Mouse (Mus musculus) neural tube, embryonic 15.5 days (tissue): Measurements from ENCODE around the gene Pi4k2b. TPM values are rescaled to one million over a fixed set of nuclear protein-coding genes. Genes with fewer than 3 reads are reported as not detected.
A peak's percentile ranks its signal among the peaks of the same experiment; 100 is the strongest.
"Not testable (repeated sequence)": the region's sequence is repeated elsewhere in the genome, so short reads cannot be mapped to it uniquely, and the experiment has no call there.

Experiments used
- ATAC-seq: fragments of 200-750 bp; cut with Nextera tagmentation; 2 replicates; pipeline ENCODE4 v1.8.0; 2017; ENCODE audit warnings: mild to moderate bottlenecking, moderate TSS enrichment, moderate library complexity; ENCODE audit not compliant: low FRiP score
- H3K27ac ChIP-seq: fragments of 300-500 bp; sonication (generic); replicated peaks from 2 replicates; pipeline ENCODE4 v1.5.1; 2015; ENCODE audit warnings: mild to moderate bottlenecking, inconsistent platforms
- H3K27me3 ChIP-seq: fragments of 300-500 bp; sonication (generic); replicated peaks from 2 replicates; pipeline ENCODE4 v1.6.1; 2015; ENCODE audit warnings: inconsistent platforms
- H3K36me3 ChIP-seq: fragments of 300-500 bp; sonication (generic); 2 replicates; pipeline ENCODE4 v1.6.1; 2015; ENCODE audit warnings: inconsistent platforms
- H3K4me1 ChIP-seq: fragments of 300-500 bp; sonication (generic); 2 replicates; pipeline ENCODE4 v1.6.1; 2015; ENCODE audit warnings: inconsistent platforms
- H3K4me2 ChIP-seq: fragments of 300-500 bp; sonication (generic); 2 replicates; pipeline ENCODE4 v1.6.1; 2015; ENCODE audit warnings: inconsistent platforms, mild to moderate bottlenecking, moderate library complexity
- H3K4me3 ChIP-seq: fragments of 300-500 bp; sonication (generic); replicated peaks from 2 replicates; pipeline ENCODE4 v1.5.1; 2015; ENCODE audit warnings: mild to moderate bottlenecking, inconsistent platforms
- H3K9ac ChIP-seq: fragments of 300-500 bp; sonication (generic); replicated peaks from 2 replicates; pipeline ENCODE4 v1.6.1; 2015; ENCODE audit warnings: mild to moderate bottlenecking, inconsistent platforms
- H3K9me3 ChIP-seq: fragments of 300-500 bp; sonication (generic); replicated peaks from 2 replicates; pipeline ENCODE4 v1.6.1; 2016; ENCODE audit warnings: inconsistent platforms
- WGBS: fragments of 180-500 bp; shearing (Covaris S2); methylation state at CpG from one replicate; pipeline ENCODE4 v1.1.7; 2015; ENCODE audit warnings: mixed read lengths; 5-methylcytosine and 5-hydroxymethylcytosine counted together
- polyA plus RNA-seq: library from polyadenylated mRNA; unstranded; fragments of >200 nt; fragmentation: Nextera tagmentation; extraction: Ambion mirVana; gene quantifications from 2 replicates; pipeline ENCODE4 v1.2.1, GENCODE M21; 2015

The Pi4k2b gene
- polyA plus RNA-seq, 1 experiment from 2014 or later: 4.4 TPM

DNA sequence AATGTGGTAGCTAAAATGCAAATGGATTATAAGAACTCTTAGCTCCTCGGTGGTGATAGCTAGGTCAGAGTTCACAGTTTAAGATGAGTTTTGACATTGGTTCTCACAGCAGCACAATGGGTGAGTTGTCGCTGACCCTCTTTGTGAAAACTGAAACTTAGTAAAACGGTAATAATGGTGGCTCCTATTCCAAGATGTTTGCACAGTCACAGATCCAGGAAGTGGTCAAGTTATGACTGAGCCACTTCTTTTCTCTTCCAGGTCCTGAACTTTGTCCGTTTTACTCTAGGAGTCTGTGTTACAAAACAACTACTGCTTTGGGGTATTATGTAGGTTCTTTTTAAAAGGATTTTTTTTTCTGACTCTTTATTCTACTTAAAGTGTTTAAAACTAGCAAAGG lies 1.9 kb downstream of the Pi4k2b start:
- Histone ChIP-seq H3K9me3 (no peaks in the 10 kb centered on the region), H3K4me1 (peaks cover 8% of the 10 kb centered on the region), H3K36me3 (no peaks in the 10 kb centered on the region), H3K27ac (no peak overlapping the region), H3K9ac (no peak overlapping the region), H3K27me3 (no peaks in the 10 kb centered on the region), H3K4me2 (peak overlapping the region; percentile 95; the same call in 1 of the 2 replicates), H3K4me3 (no peak overlapping the region)
- WGBS: 59% methylated on average over 4 of the region's 4 CpGs
- ATAC-seq: no peak

DNA sequence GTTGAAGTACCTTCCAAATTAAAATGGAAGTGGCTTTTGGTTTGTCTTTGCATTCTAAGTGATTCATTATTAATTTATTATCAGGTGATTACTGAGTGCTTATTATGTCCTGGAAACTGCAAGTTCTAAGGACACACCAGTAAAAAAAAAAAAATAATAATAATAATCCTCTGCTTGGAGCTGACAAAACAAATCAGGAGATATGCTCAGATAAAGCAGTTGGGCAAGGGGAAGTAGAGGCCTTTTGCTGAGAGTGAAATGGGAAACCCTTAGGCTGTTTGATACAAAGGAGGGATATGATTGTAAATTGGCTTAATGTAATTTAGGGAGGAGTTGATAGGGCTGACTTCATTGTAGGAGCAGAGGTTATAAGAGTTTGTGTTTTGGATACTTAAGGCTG lies 5.5 kb downstream of the Pi4k2b start:
- Histone ChIP-seq H3K9me3 (no peaks in the 10 kb centered on the region), H3K9ac (no peak overlapping the region)
- ATAC-seq: no peak

DNA sequence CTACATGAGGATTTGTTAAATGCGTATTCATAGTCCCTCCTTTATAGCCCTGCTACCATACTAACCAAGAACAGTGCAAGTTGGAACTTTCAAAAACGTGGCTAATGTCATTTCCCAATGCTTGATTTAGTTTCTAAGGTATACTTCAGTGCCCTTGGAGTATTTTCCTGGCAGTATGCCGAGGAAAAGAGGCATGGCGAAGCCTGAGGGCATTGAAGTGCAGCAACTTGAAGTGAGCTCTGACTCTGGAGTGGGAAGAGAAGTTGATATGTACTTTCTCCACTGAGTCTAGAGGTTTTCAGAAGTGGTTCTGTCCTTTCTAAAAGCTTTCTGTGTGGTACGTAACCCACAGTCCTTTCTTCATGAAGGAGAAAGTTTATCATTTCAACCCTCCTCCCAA lies 7.4 kb downstream of the Pi4k2b start:
- no peak for ATAC-seq
- Histone ChIP-seq H3K4me1 (no peaks in the 10 kb centered on the region), H3K36me3 (no peaks in the 10 kb centered on the region), H3K4me2 (no peak overlapping the region), H3K4me3 (no peak overlapping the region), H3K27me3 (no peaks in the 10 kb centered on the region), H3K9ac (no peak overlapping the region), H3K9me3 (no peaks in the 10 kb centered on the region), H3K27ac (no peak overlapping the region)
- 86% methylated on average over 5 of the region's 5 CpGs for WGBS

More for the DNA sequence above, 5.5 kb downstream of the Pi4k2b start:
- no peaks in the 10 kb centered on the region for H3K27me3 ChIP-seq
- H3K4me3 ChIP-seq: no peak overlapping the region
- no peaks in the 10 kb centered on the region for H3K36me3 ChIP-seq
- H3K27ac ChIP-seq: no peak overlapping the region
- H3K4me1 ChIP-seq: peaks cover 5% of the 10 kb centered on the region
- no peak overlapping the region for H3K4me2 ChIP-seq

DNA sequence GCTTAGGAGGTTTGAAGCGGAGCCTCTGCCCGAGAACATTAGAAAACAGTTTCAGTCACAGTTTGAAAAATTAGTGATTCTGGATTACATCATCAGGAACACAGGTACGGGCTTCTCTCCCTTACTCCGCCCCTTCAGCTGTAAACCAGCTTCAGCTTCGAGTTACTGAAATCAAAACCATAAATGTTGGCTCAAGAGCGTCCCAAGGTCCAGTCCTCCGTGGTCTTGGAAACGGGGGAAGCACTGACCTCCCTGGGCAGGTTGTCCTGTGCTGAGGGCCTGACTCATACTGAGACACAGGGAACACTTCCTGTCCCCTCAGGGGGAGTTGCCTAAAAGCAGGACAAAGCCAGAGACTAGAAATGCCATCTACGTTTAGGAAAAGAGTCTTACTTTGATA lies 11.8 kb downstream of the Pi4k2b start:
- no peak for ATAC-seq
- no peaks in the 10 kb centered on the region for H3K36me3 ChIP-seq
- no peak overlapping the region for H3K27ac ChIP-seq
- no peaks in the 10 kb centered on the region for H3K4me1 ChIP-seq
- H3K9me3 ChIP-seq: no peaks in the 10 kb centered on the region
- H3K4me2 ChIP-seq: no peak overlapping the region
- 83% methylated on average over 9 of the region's 9 CpGs for WGBS
- H3K4me3 ChIP-seq: no peak overlapping the region
- no peaks in the 10 kb centered on the region for H3K27me3 ChIP-seq
- no peak overlapping the region for H3K9ac ChIP-seq

DNA sequence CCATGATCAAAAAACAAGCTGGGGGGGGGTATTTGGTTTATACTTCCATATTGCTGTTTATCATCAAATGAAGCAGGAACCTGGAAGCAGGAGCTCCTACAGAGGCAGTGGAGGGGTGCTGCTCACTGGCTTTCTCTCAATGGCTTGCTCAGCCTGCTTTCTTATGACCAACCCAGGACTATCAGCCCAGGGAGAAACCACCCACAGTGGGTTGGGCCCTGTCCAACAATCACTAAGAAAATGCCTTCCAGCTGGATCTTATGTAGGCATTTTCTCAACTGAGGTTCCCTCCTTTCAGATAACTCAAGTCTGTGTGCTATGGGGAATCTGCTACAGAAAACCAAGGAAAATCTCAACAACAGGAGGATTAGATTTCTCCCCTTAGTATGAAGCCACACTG lies 12.8 kb downstream of the Pi4k2b start:
- Histone ChIP-seq H3K27me3 (no peaks in the 10 kb centered on the region), H3K4me2 (no peak overlapping the region)
- no peak for ATAC-seq

DNA sequence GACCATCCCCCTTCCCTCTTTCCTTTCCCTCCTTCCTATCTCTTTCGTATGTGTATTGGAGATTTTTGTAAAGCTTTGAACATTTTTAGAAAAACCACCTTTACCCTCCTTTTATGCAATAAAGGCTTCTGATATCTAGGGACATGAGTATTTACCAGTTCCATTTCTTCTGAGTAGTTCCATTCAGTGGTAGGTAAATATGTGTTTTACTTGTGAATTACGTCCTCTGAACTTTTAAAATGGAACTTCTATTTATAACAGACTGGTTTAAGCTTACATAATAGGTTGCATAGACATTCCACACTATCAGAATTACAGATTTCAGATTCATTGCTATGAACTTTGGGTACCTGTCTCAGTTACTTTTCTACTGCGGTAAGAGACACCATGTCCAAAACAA lies 14.0 kb downstream of the Pi4k2b start:
- Histone ChIP-seq H3K4me1 (no peaks in the 10 kb centered on the region), H3K4me2 (no peak overlapping the region), H3K27ac (no peak overlapping the region), H3K36me3 (no peaks in the 10 kb centered on the region), H3K9ac (no peak overlapping the region), H3K27me3 (no peaks in the 10 kb centered on the region), H3K9me3 (no peaks in the 10 kb centered on the region), H3K4me3 (no peak overlapping the region)
- 95% methylated on average over 3 of the region's 3 CpGs for WGBS
- no peak for ATAC-seq

More for the DNA sequence above, 12.8 kb downstream of the Pi4k2b start:
- Histone ChIP-seq H3K4me1 (no peaks in the 10 kb centered on the region), H3K9me3 (no peaks in the 10 kb centered on the region), H3K9ac (no peak overlapping the region), H3K27ac (no peak overlapping the region), H3K36me3 (no peaks in the 10 kb centered on the region), H3K4me3 (no peak overlapping the region)

DNA sequence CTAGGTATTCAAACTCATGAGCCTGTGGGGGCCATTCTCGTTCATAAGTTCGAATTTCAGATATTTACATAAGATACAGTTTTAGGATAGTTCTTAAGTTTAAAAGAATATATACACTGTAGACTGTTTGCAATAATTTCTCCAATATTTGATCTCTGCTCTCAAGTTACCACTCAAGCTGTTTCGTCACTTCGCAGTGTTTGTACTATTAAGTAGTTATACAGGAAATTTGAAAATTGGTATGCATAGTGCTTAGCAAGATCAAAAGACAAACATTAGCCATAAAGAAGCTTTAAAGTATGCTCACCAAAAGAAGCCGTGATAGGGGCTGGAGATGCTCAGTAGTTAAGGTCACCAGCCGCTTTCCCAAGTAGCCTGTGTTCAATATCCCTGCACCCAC lies 14.6 kb downstream of the Pi4k2b start:
- 94% methylated on average over 6 of the region's 6 CpGs for WGBS
- no peak overlapping the region for H3K9ac ChIP-seq

DNA sequence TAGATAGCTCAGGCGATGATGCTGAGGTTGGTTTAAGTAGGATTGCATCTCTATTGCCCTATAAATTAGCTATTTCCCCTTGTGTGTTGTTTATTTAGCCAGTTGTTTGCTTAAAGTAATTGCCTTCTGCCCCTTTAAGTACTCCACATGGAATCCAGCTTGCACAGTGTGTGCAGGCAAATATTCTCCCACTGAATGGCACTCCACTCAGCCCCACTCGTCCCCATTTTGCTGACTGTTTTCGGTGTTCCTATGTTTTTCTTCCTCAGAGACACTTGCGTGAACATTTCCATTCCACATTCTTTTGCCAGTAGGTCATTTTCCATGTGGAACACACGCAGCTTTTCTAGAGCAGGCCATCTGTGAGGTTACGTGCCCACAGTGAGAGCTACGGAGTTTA lies 21.2 kb downstream of the Pi4k2b start:
- Histone ChIP-seq H3K9me3 (no peaks in the 10 kb centered on the region), H3K36me3 (no peaks in the 10 kb centered on the region), H3K27me3 (no peaks in the 10 kb centered on the region), H3K4me3 (no peak overlapping the region), H3K4me2 (no peak overlapping the region), H3K4me1 (no peaks in the 10 kb centered on the region; the same call in 1 of the 2 replicates), H3K27ac (no peak overlapping the region), H3K9ac (no peak overlapping the region)
- 72% methylated on average over 7 of the region's 7 CpGs for WGBS
- no peak for ATAC-seq

More for the DNA sequence above, 14.6 kb downstream of the Pi4k2b start:
- Histone ChIP-seq H3K27ac (no peak overlapping the region), H3K4me2 (no peak overlapping the region), H3K27me3 (no peaks in the 10 kb centered on the region), H3K4me3 (no peak overlapping the region), H3K36me3 (no peaks in the 10 kb centered on the region), H3K9me3 (no peaks in the 10 kb centered on the region), H3K4me1 (no peaks in the 10 kb centered on the region)
- no peak for ATAC-seq

DNA sequence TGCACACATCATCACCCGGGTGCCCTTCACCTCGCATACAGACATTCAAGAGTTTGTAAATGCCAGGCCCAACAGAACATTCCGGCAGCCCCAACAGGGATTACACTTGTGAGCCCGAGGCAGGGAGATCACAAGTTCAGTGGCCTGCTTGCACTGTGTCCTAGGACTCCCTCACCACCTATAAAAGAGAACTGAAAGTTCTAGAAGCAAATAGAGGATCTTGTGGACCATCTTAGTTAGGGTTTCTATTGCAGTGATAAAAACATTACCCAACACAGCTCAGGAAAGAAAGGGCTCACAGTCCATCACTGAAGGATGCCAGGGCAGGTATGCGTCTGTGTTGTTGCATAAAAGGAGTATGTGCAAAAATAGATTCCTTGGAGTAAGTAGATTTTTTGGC lies 32.9 kb downstream of the Pi4k2b start:
- Histone ChIP-seq H3K36me3 (0 out of 2 replicates have a peak, but pooled peaks cover 3% of the 10 kb centered on the region), H3K4me1 (no peaks in the 10 kb centered on the region), H3K4me3 (no peak overlapping the region), H3K27ac (no peak overlapping the region), H3K4me2 (no peak overlapping the region), H3K27me3 (no peaks in the 10 kb centered on the region), H3K9ac (no peak overlapping the region), H3K9me3 (no peaks in the 10 kb centered on the region)
- no peak for ATAC-seq
- 93% methylated on average over 5 of the region's 5 CpGs for WGBS

DNA sequence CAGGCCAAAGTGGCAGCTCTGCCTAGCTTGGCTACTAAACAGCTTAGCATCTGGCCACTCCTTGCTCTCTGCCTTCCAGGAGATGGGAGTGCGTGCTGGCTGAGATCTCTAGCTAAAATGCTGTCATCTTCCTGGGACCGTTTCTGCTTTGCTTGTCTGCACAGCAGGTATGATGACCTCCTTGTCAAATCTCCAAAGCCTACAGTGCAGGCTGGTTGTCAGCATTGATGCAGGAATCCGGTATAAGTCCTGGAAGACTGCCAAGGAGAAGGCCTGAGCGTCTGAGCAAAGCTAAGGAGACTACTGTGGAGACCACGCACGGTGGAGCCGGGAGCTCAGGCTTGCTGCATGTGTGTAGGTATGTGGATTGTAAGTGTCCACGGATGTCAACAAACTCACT lies 33.9 kb downstream of the Pi4k2b start, which contains the start of gene Zcchc4:
Gene Zcchc4, plus strand, starts transcription at position 173 of the 400 bp plus-strand sequence.
- Histone ChIP-seq H3K9me3 (no peaks in the 10 kb centered on the region), H3K36me3 (no peaks in the 10 kb centered on the region), H3K4me3 (no peak within 1 kb of the TSS), H3K27me3 (no peaks in the 10 kb centered on the region), H3K27ac (no peak within 1 kb of the TSS), H3K4me2 (no peak within 1 kb of the TSS), H3K4me1 (no peaks in the 10 kb centered on the region), H3K9ac (no peak within 1 kb of the TSS)
- ATAC-seq: no peak
- WGBS: 73% methylated on average over 8 of the region's 8 CpGs

DNA sequence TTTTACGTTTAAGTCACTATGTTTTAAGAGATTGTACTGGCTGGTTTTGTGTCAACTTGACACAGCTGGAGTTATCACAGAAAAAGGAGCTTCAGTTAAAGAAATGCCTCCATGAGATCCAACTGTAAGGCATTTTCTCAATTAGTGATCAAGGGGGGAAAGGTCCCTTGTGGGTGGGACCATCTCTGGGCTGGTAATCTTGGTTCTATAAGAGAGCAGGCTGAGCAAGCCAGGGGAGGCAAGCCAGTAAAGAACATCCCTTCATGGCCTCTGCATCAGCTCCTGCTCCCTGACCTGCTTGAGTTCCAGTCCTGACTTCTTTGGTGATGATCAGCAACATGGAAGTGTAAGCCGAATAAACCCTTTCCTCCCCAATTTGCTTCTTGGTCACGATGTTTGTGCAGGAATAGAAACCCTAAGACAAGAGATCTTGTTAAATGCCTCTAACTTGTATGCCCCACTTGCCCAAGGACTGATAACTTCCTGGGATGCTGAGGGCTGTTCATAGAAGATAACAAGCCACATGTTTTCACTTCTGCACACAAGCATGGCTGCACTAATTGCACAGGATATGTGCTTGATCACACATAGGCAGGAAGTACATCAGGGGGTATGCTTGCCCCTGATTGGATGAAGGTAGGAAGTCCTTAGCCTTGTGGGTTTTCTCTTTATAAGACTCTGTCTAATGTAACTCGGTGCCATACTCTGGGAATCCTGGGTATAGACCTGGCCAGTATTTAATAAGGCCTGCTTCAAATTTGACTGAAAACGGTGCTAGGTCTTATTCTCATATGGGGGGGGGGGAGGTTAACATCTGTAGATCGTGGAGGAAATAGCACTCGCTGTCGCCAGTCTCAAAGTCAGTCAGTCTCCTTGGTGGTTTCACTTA lies 35.3 kb downstream of the Pi4k2b start:
- H3K9me3 ChIP-seq, ATAC-seq, H3K4me3 ChIP-seq, H3K4me1 ChIP-seq, H3K9ac ChIP-seq, H3K27ac ChIP-seq, H3K27me3 ChIP-seq, H3K36me3 ChIP-seq, H3K4me2 ChIP-seq: not testable (repeated sequence)
- WGBS: 91% methylated on average over 8 of the region's 8 CpGs

DNA sequence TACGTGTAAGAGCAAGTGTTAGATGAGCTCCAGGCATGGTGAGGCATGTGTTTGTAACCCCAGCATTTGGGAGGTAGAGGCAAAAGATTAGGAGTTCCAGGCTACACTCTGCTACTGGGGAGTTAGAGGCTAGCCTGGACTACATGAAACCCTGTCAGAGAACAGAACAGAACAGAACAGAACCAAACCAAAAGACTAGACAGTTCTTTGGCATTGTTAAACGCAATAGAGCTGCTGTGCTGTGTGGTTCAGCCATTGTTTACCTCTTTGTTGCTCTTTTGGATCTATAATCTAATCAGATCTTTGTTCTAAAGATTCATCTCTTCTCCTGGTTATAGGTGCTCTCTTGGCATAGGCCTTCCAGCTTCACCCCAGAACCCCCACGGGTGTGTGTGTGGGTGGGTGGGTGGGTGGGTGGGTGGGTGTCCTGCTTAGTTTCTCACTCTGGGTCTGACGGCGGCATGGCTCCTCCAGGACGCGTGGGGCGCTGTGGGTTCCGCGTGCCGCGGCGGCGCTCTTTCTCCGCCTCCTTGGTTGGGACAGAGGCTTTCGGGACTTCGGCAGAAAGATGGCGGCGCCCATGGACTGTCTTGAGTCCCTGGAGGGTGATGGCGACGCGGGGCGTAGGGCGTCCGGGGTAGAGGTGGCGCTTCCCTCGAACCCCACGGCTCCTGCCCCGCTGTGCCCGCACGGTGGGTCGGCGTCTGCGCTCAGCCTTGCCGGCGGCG lies 41.3 kb downstream of the Pi4k2b start:
- H3K27me3 ChIP-seq: no peaks in the 10 kb centered on the region
- H3K36me3 ChIP-seq: 0 out of 2 replicates have a peak, but pooled peaks cover 3% of the 10 kb centered on the region
- ATAC-seq: peak; percentile 99
- H3K27ac ChIP-seq: peak overlapping the region; percentile 90
- WGBS: 4% methylated on average over 37 of the region's 37 CpGs
- no peaks in the 10 kb centered on the region for H3K4me1 ChIP-seq
- peak overlapping the region; percentile 75 for H3K4me3 ChIP-seq
- H3K9me3 ChIP-seq: no peaks in the 10 kb centered on the region
- peak overlapping the region; percentile 79 for H3K9ac ChIP-seq
- H3K4me2 ChIP-seq: peak overlapping the region; percentile 67
